Mouse (Mus musculus): Measurements from ENCODE around the gene Ssbp4. TPM values are rescaled to one million over a fixed set of nuclear protein-coding genes. Genes with fewer than 3 reads are reported as not detected.
A peak's percentile ranks its signal among the peaks of the same experiment; 100 is the strongest.

Gene Ssbp4
- polyA plus RNA-seq, 1 experiment from 2014 or later: 173 TPM

- no peaks in the 10 kb centered on the region for H3K9me3 ChIP-seq (ENCODE audit: control insufficient read depth, low read length)
- H3K27me3 ChIP-seq (replicated peaks; ENCODE audit: control insufficient read depth, insufficient read depth, low read length): no peaks in the 10 kb centered on the region
- 47% methylated on average over 3 of the region's 3 CpGs for whole genome bisulfite sequencing
- ATAC-seq (replicated peaks; ENCODE audit: low FRiP score): no peak
- 0 out of 2 replicates have a peak overlapping the region, but pooled peaks have one; percentile 22 for H3K9ac ChIP-seq (ENCODE audit: low read depth, low read length)
- no peak overlapping the region for H3K4me3 ChIP-seq (ENCODE audit: low read depth, low read length)
- no peak for DNase-seq (ENCODE audit: low spot score)
- H3K36me3 ChIP-seq (ENCODE audit: control insufficient read depth, insufficient read depth, low read length): no peaks in the 10 kb centered on the region
- H3K27ac ChIP-seq (ENCODE audit: low read depth, low read length): no peak overlapping the region; the same call in 1 of the 2 replicates
- H3K4me2 ChIP-seq: no peak overlapping the region
- peaks cover 42% of the 10 kb centered on the region for H3K4me1 ChIP-seq (replicated peaks; ENCODE audit: control insufficient read depth, insufficient read depth, low read length)
Observed at GRCm38 (mm10) chr8:70551558-70552161, 57.0 kb downstream of the Ssbp4 start.

GRCm38 (mm10) chr8:70549412-70550184 is 59.1 kb downstream of the Ssbp4 start:
- no peak for DNase-seq (ENCODE audit: low spot score)
- no peak for ATAC-seq (replicated peaks; ENCODE audit: low FRiP score)
- no peaks in the 10 kb centered on the region for H3K27me3 ChIP-seq (replicated peaks; ENCODE audit: control insufficient read depth, insufficient read depth, low read length)
- no peaks in the 10 kb centered on the region for H3K9me3 ChIP-seq (ENCODE audit: control insufficient read depth, low read length)
- no peak overlapping the region for H3K27ac ChIP-seq (ENCODE audit: low read depth, low read length)
- peaks cover 60% of the 10 kb centered on the region for H3K4me1 ChIP-seq (replicated peaks; ENCODE audit: control insufficient read depth, insufficient read depth, low read length)
- no peak overlapping the region for H3K4me3 ChIP-seq (ENCODE audit: low read depth, low read length)
- H3K36me3 ChIP-seq (ENCODE audit: control insufficient read depth, insufficient read depth, low read length): peaks cover 3% of the 10 kb centered on the region; the same call in 1 of the 2 replicates
- 70% methylated on average over 10 of the region's 10 CpGs for WGBS
- no peak overlapping the region for H3K9ac ChIP-seq (ENCODE audit: low read depth, low read length)
- no peak overlapping the region for H3K4me2 ChIP-seq

GRCm38 (mm10) chr8:70547762-70548161 is 60.9 kb downstream of the Ssbp4 start:
- WGBS: 82% methylated on average over 6 of the region's 6 CpGs
- ATAC-seq (replicated peaks; ENCODE audit: low FRiP score) (no peak), DNase-seq (ENCODE audit: low spot score) (no peak)
- H3K4me2 ChIP-seq: no peak overlapping the region
- H3K4me3 ChIP-seq (ENCODE audit: low read depth, low read length): no peak overlapping the region
- no peaks in the 10 kb centered on the region for H3K9me3 ChIP-seq (ENCODE audit: control insufficient read depth, low read length)
- H3K9ac ChIP-seq (ENCODE audit: low read depth, low read length): no peak overlapping the region
- peaks cover 3% of the 10 kb centered on the region; the same call in 1 of the 2 replicates for H3K36me3 ChIP-seq (ENCODE audit: control insufficient read depth, insufficient read depth, low read length)
- no peaks in the 10 kb centered on the region for H3K27me3 ChIP-seq (replicated peaks; ENCODE audit: control insufficient read depth, insufficient read depth, low read length)
- no peak overlapping the region for H3K27ac ChIP-seq (ENCODE audit: low read depth, low read length)
- peaks cover 67% of the 10 kb centered on the region for H3K4me1 ChIP-seq (replicated peaks; ENCODE audit: control insufficient read depth, insufficient read depth, low read length)

Other genes starting within 250 kb of the Ssbp4 start
- 0.43 and 0.48 TPM in 2 replicates for gene Comp, start 235.3 kb downstream of the Ssbp4 start, polyA plus RNA-seq (2014; fragmentation: Nextera tagmentation; extraction: Ambion mirVana)
- 11.3 and 13.1 TPM in 2 replicates for gene Crtc1, start 169.3 kb downstream of the Ssbp4 start, polyA plus RNA-seq (2014; fragmentation: Nextera tagmentation; extraction: Ambion mirVana)
- 13.0 and 16.8 TPM in 2 replicates for gene Klhl26, start 131.9 kb downstream of the Ssbp4 start, polyA plus RNA-seq (2014; fragmentation: Nextera tagmentation; extraction: Ambion mirVana)
- 0.87 and 1.1 TPM in 2 replicates for gene Tmem59l, start 121.5 kb downstream of the Ssbp4 start, polyA plus RNA-seq (2014; fragmentation: Nextera tagmentation; extraction: Ambion mirVana)
- gene Crlf1, start 115.7 kb downstream of the Ssbp4 start, polyA plus RNA-seq (2014; fragmentation: Nextera tagmentation; extraction: Ambion mirVana): 3.8 and 5.4 TPM in 2 replicates
- 113 and 120 TPM in 2 replicates for gene Rex1bd, start 102.1 kb downstream of the Ssbp4 start, polyA plus RNA-seq (2014; fragmentation: Nextera tagmentation; extraction: Ambion mirVana)
- gene Uba52, start 98.1 kb downstream of the Ssbp4 start, polyA plus RNA-seq (2014; fragmentation: Nextera tagmentation; extraction: Ambion mirVana): 1,024 and 1,077 TPM in 2 replicates
- 261 and 285 TPM in 2 replicates for gene Fkbp8, start 81.1 kb downstream of the Ssbp4 start, polyA plus RNA-seq (2014; fragmentation: Nextera tagmentation; extraction: Ambion mirVana)
- 68.8 and 75.2 TPM in 2 replicates for gene Kxd1, start 80.9 kb downstream of the Ssbp4 start, polyA plus RNA-seq (2014; fragmentation: Nextera tagmentation; extraction: Ambion mirVana)
- 20.3 and 20.7 TPM in 2 replicates for gene Ell, start 69.4 kb downstream of the Ssbp4 start, polyA plus RNA-seq (2014; fragmentation: Nextera tagmentation; extraction: Ambion mirVana)
- gene Isyna1, start 14.5 kb downstream of the Ssbp4 start, polyA plus RNA-seq (2014; fragmentation: Nextera tagmentation; extraction: Ambion mirVana): 177 and 188 TPM in 2 replicates
- gene Lrrc25, start 7.3 kb upstream of the Ssbp4 start, polyA plus RNA-seq (2014; fragmentation: Nextera tagmentation; extraction: Ambion mirVana): 4.5 and 5.3 TPM in 2 replicates
- 4.2 and 4.9 TPM in 2 replicates for gene Gdf15, start 23.6 kb upstream of the Ssbp4 start, polyA plus RNA-seq (2014; fragmentation: Nextera tagmentation; extraction: Ambion mirVana)
- 33.7 and 34.6 TPM in 2 replicates for gene Pgpep1, start 51.5 kb upstream of the Ssbp4 start, polyA plus RNA-seq (2014; fragmentation: Nextera tagmentation; extraction: Ambion mirVana)
- 342 and 357 TPM in 2 replicates for gene Lsm4, start 64.4 kb upstream of the Ssbp4 start, polyA plus RNA-seq (2014; fragmentation: Nextera tagmentation; extraction: Ambion mirVana)
- gene Jund, start 90.1 kb upstream of the Ssbp4 start, polyA plus RNA-seq (2014; fragmentation: Nextera tagmentation; extraction: Ambion mirVana): 43.0 and 47.2 TPM in 2 replicates
- gene Iqcn, start 94.6 kb upstream of the Ssbp4 start, polyA plus RNA-seq (2014; fragmentation: Nextera tagmentation; extraction: Ambion mirVana): not detected in 2 replicates
- gene Gm3336, start 109.7 kb upstream of the Ssbp4 start, polyA plus RNA-seq (2014; fragmentation: Nextera tagmentation; extraction: Ambion mirVana): 0.15 TPM in 1 of 2 replicates, not detected in the other
- 0.83 and 1.3 TPM in 2 replicates for gene Pde4c, start 114.8 kb upstream of the Ssbp4 start, polyA plus RNA-seq (2014; fragmentation: Nextera tagmentation; extraction: Ambion mirVana)
- gene Rab3a, start 145.8 kb upstream of the Ssbp4 start, polyA plus RNA-seq (2014; fragmentation: Nextera tagmentation; extraction: Ambion mirVana): 6.3 and 6.9 TPM in 2 replicates
- gene Mpv17l2, start 152.1 kb upstream of the Ssbp4 start, polyA plus RNA-seq (2014; fragmentation: Nextera tagmentation; extraction: Ambion mirVana): 67.7 and 76.4 TPM in 2 replicates
- gene Pik3r2, start 167.8 kb upstream of the Ssbp4 start, polyA plus RNA-seq (2014; fragmentation: Nextera tagmentation; extraction: Ambion mirVana): 41.5 and 44.6 TPM in 2 replicates
- gene Mast3, start 196.2 kb upstream of the Ssbp4 start, polyA plus RNA-seq (2014; fragmentation: Nextera tagmentation; extraction: Ambion mirVana): 18.2 and 19.3 TPM in 2 replicates
- 0.10 and 0.25 TPM in 2 replicates for gene Il12rb1, start 199.6 kb upstream of the Ssbp4 start, polyA plus RNA-seq (2014; fragmentation: Nextera tagmentation; extraction: Ambion mirVana)
- 13.4 and 14.5 TPM in 2 replicates for gene Arrdc2, start 230.8 kb upstream of the Ssbp4 start, polyA plus RNA-seq (2014; fragmentation: Nextera tagmentation; extraction: Ambion mirVana)